Mouse (Mus musculus) heart, embryonic 12.5 days (tissue): ENCODE measurements around the gene Dgkd. TPM values are rescaled to one million over a fixed set of nuclear protein-coding genes. Genes with fewer than 3 reads are reported as not detected.

Experiments used
- ATAC-seq: fragments of 200-750 bp; cut with Nextera tagmentation; 2 replicates; pipeline ENCODE4 v1.8.0; 2017; ENCODE audit warnings: moderate TSS enrichment, moderate library complexity; ENCODE audit not compliant: insufficient number of reproducible peaks, low FRiP score
- H3K27ac ChIP-seq: fragments of 300-500 bp; sonication (generic); 2 replicates; pipeline ENCODE4 v1.5.1; 2016; ENCODE audit warnings: mild to moderate bottlenecking, moderate library complexity; ENCODE audit not compliant: poor library complexity, severe bottlenecking
- H3K27me3 ChIP-seq: fragments of 300-500 bp; sonication (generic); replicated peaks from 2 replicates; pipeline ENCODE4 v1.6.1; 2016; ENCODE audit warnings: mild to moderate bottlenecking, moderate library complexity
- H3K36me3 ChIP-seq: fragments of 300-500 bp; sonication (generic); 2 replicates; pipeline ENCODE4 v1.6.1; 2016; ENCODE audit warnings: mild to moderate bottlenecking, moderate library complexity
- H3K4me1 ChIP-seq: fragments of 300-500 bp; sonication (generic); replicated peaks from 2 replicates; pipeline ENCODE4 v1.6.1; 2016; ENCODE audit warnings: mild to moderate bottlenecking
- H3K4me2 ChIP-seq: fragments of 300-500 bp; sonication (generic); 2 replicates; pipeline ENCODE4 v1.6.1; 2016; ENCODE audit warnings: mild to moderate bottlenecking, moderate library complexity
- H3K4me3 ChIP-seq: fragments of 300-500 bp; sonication (generic); 2 replicates; pipeline ENCODE4 v1.5.1; 2016; ENCODE audit warnings: mild to moderate bottlenecking
- H3K9ac ChIP-seq: fragments of 300-500 bp; sonication (generic); 2 replicates; pipeline ENCODE4 v1.6.1; 2016; ENCODE audit warnings: mild to moderate bottlenecking, moderate library complexity
- H3K9me3 ChIP-seq: fragments of 300-500 bp; sonication (generic); replicated peaks from 2 replicates; pipeline ENCODE4 v1.6.1; 2016; ENCODE audit warnings: mild to moderate bottlenecking, moderate library complexity
- WGBS: fragments of 180-500 bp; shearing (Covaris S2); methylation state at CpG from one replicate; pipeline ENCODE4 v1.1.7; 2016; 5-methylcytosine and 5-hydroxymethylcytosine counted together
- polyA plus RNA-seq: library from polyadenylated mRNA; unstranded; fragments of >200 nt; fragmentation: Nextera tagmentation; extraction: Ambion mirVana; gene quantifications from 2 replicates; pipeline ENCODE4 v1.2.1, GENCODE M21; 2016

Gene Dgkd
- polyA plus RNA-seq, 1 experiment from 2014 or later, result 24.1 TPM

DNA sequence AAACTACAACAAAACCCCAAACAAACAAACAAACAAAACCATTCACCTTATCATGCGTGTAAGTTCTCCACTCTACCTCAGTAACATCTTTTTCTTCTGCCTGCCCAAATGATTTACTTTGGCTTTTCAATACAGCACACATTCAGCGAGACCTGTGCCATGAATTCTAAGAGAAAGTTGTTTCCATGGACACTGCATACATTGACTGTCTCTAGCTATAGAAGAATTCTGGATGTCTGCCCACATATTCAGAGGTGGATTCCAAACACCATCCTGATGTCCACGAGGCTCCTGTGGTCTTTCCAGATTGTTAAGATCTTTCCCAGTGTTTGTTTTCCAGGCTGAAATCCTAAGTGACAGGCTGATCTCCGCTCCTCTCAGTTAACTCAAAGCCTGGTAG, 129.2 kb downstream of the Dgkd start:
- H3K27me3 ChIP-seq, result no peaks in the 10 kb centered on the region

GRCm38 (mm10) chr1:87992716-87993115, 139.6 kb downstream of the Dgkd start:
- no peak overlapping the region for H3K4me3 ChIP-seq
- no peak overlapping the region for H3K4me2 ChIP-seq
- ATAC-seq, result no peak
- peaks cover 72% of the 10 kb centered on the region for H3K36me3 ChIP-seq
- 91% methylated on average over 2 of the region's 2 CpGs for WGBS
- H3K9me3 ChIP-seq, result no peaks in the 10 kb centered on the region
- H3K4me1 ChIP-seq, result no peaks in the 10 kb centered on the region
- H3K9ac ChIP-seq, result no peak overlapping the region
- H3K27ac ChIP-seq, result no peak overlapping the region
- H3K27me3 ChIP-seq, result no peaks in the 10 kb centered on the region

More for the DNA sequence above, 129.2 kb downstream of the Dgkd start:
- Histone ChIP-seq H3K27ac (no peak overlapping the region), H3K4me3 (no peak overlapping the region), H3K4me1 (no peaks in the 10 kb centered on the region), H3K36me3 (peaks cover 78% of the 10 kb centered on the region), H3K9ac (no peak overlapping the region), H3K4me2 (no peak overlapping the region), H3K9me3 (no peaks in the 10 kb centered on the region)
- 85% methylated on average over 4 of the region's 4 CpGs for WGBS
- no peak for ATAC-seq

Other genes with a start within 250 kb of the Dgkd start
- gene Inpp5d, start 233.0 kb upstream of the Dgkd start, polyA plus RNA-seq, result 5.9 and 7.9 TPM in 2 replicates
- gene Atg16l1, start 97.4 kb upstream of the Dgkd start, polyA plus RNA-seq, result 29.8 and 30.5 TPM in 2 replicates
- gene Sag, start 49.6 kb upstream of the Dgkd start, polyA plus RNA-seq, result 0.70 and 1.2 TPM in 2 replicates
- 32.7 and 35.4 TPM in 2 replicates for gene Usp40, start 155.3 kb downstream of the Dgkd start, polyA plus RNA-seq
- gene Ugt1a10, start 202.1 kb downstream of the Dgkd start, polyA plus RNA-seq, result not detected in 2 replicates
- gene Ugt1a9, start 217.5 kb downstream of the Dgkd start, polyA plus RNA-seq, result not detected in 2 replicates
- not detected in 2 replicates for gene Ugt1a8, start 234.5 kb downstream of the Dgkd start, polyA plus RNA-seq
- 0.58 and 0.78 TPM in 2 replicates for gene Ugt1a7c, start 241.8 kb downstream of the Dgkd start, polyA plus RNA-seq
- not detected in 2 replicates for gene Ugt1a6b, start 250.0 kb downstream of the Dgkd start, polyA plus RNA-seq